Mouse (Mus musculus): ENCODE measurements at regions not wholly inside any gene's neighbourhood (a gene's known extent, or its start where the extent isn't known, plus 50 kb on each side); places are given as distances from the start of the nearest gene placed in this dataset.

- TF ChIP-seq CTCF (IDR thresholded peaks at IDR 0.05; ENCODE audit: low read depth), result no peak
- no peak for TF ChIP-seq EP300 (IDR thresholded peaks at IDR 0.05; ENCODE audit: low read depth)
These were observed 120.5 kb upstream of the Marcks start for GRCm38 (mm10) chr10:37259186-37259585.
